Mouse (Mus musculus) lung, embryonic 16.5 days (tissue): ENCODE measurements around the gene Prss46. TPM values are rescaled to one million over a fixed set of nuclear protein-coding genes. Genes with fewer than 3 reads are reported as not detected.

ENCODE experiments used
- ATAC-seq: fragments of 200-750 bp; cut with Nextera tagmentation; 2 replicates; pipeline ENCODE4 v1.8.0; 2017; ENCODE audit warnings: low read depth, mild to moderate bottlenecking, moderate library complexity
- H3K27ac ChIP-seq: fragments of 300-500 bp; sonication (generic); 2 replicates; pipeline ENCODE4 v1.5.1; 2014; ENCODE audit warnings: mild to moderate bottlenecking, control low read depth, low read length
- H3K27me3 ChIP-seq: fragments of 300-500 bp; sonication (generic); 2 replicates; pipeline ENCODE4 v1.6.1; 2014; ENCODE audit warnings: low read depth, low read length, mixed read lengths; ENCODE audit not compliant: control insufficient read depth, insufficient read depth
- H3K36me3 ChIP-seq: fragments of 300-500 bp; sonication (generic); 2 replicates; pipeline ENCODE4 v1.6.1; 2014; ENCODE audit warnings: low read length; ENCODE audit not compliant: control insufficient read depth, insufficient read depth
- H3K4me1 ChIP-seq: fragments of 300-500 bp; sonication (generic); replicated peaks from 2 replicates; pipeline ENCODE4 v1.6.1; 2014; ENCODE audit warnings: low read length, mixed read lengths; ENCODE audit not compliant: control insufficient read depth, insufficient read depth
- H3K4me2 ChIP-seq: fragments of 300-500 bp; sonication (generic); 2 replicates; pipeline ENCODE4 v1.6.1; 2014; ENCODE audit warnings: low read depth, low read length, control low read depth
- H3K4me3 ChIP-seq: fragments of 300-500 bp; sonication (generic); 2 replicates; pipeline ENCODE4 v1.5.1; 2014; ENCODE audit warnings: mild to moderate bottlenecking, low read length, control low read depth
- H3K9ac ChIP-seq: fragments of 300-500 bp; sonication (generic); 2 replicates; pipeline ENCODE4 v1.6.1; 2014; ENCODE audit warnings: low read length, control low read depth
- H3K9me3 ChIP-seq: fragments of 300-500 bp; sonication (generic); 2 replicates; pipeline ENCODE4 v1.6.1; 2016; ENCODE audit warnings: low read length; ENCODE audit not compliant: control insufficient read depth
- WGBS: fragments of 180-500 bp; shearing (Covaris S2); extraction: QIAGEN DNeasy Blood & Tissue Kit; methylation state at CpG from one replicate; pipeline ENCODE4 v1.1.7; 2014; 5-methylcytosine and 5-hydroxymethylcytosine counted together
- polyA plus RNA-seq: library from polyadenylated mRNA; unstranded; fragments of >200 nt; fragmentation: Nextera tagmentation; extraction: Ambion mirVana; gene quantifications from 2 replicates; pipeline ENCODE4 v1.2.1, GENCODE M21; 2015

The Prss46 gene
- polyA plus RNA-seq, 1 experiment from 2014 or later = not detected

- Histone ChIP-seq H3K4me3 (no peak overlapping the region), H3K4me2 (no peak overlapping the region), H3K27me3 (peaks cover 17% of the 10 kb centered on the region), H3K9ac (no peak overlapping the region), H3K36me3 (no peaks in the 10 kb centered on the region), H3K9me3 (no peaks in the 10 kb centered on the region), H3K27ac (no peak overlapping the region), H3K4me1 (no peaks in the 10 kb centered on the region)
- WGBS = 33% methylated on average over 4 of the region's 4 CpGs
- ATAC-seq = no peak
Measured at GRCm38 (mm10) chr9:110856920-110857319, 12.6 kb downstream of the Prss46 start.

GRCm38 (mm10) chr9:110857781-110858472 is 13.6 kb downstream of the Prss46 start, which contains the start of gene Prss50:
Gene Prss50 (plus strand): TSS chr9:110857967.
- no peak for ATAC-seq
- Histone ChIP-seq H3K4me2 (peak within 1 kb of the TSS; percentile 46), H3K4me1 (no peaks in the 10 kb centered on the region), H3K9me3 (no peaks in the 10 kb centered on the region), H3K27ac (no peak within 1 kb of the TSS), H3K9ac (peak within 1 kb of the TSS; percentile 21; the same call in 1 of the 2 replicates), H3K36me3 (no peaks in the 10 kb centered on the region), H3K27me3 (peaks cover 17% of the 10 kb centered on the region), H3K4me3 (peak within 1 kb of the TSS; percentile 16)
- WGBS = 13% methylated on average over 43 of the region's 50 CpGs

GRCm38 (mm10) chr9:110858523-110858922 is 14.2 kb downstream of the Prss46 start:
- no peak overlapping the region for H3K27ac ChIP-seq
- 39% methylated on average over 5 of the region's 5 CpGs for WGBS
- no peaks in the 10 kb centered on the region for H3K9me3 ChIP-seq
- peaks cover 17% of the 10 kb centered on the region for H3K27me3 ChIP-seq
- H3K4me1 ChIP-seq = no peaks in the 10 kb centered on the region
- H3K4me2 ChIP-seq = no peak overlapping the region
- H3K9ac ChIP-seq = no peak overlapping the region
- H3K36me3 ChIP-seq = no peaks in the 10 kb centered on the region
- no peak overlapping the region for H3K4me3 ChIP-seq
- no peak for ATAC-seq

- no peaks in the 10 kb centered on the region for H3K4me1 ChIP-seq
- no peak overlapping the region for H3K27ac ChIP-seq
- H3K9me3 ChIP-seq = no peaks in the 10 kb centered on the region
- no peaks in the 10 kb centered on the region for H3K36me3 ChIP-seq
- peaks cover 17% of the 10 kb centered on the region for H3K27me3 ChIP-seq
- H3K4me3 ChIP-seq = no peak overlapping the region
- no peak overlapping the region for H3K4me2 ChIP-seq
- H3K9ac ChIP-seq = no peak overlapping the region
- WGBS = 83% methylated on average over 5 of the region's 5 CpGs
- no peak for ATAC-seq
Measured at GRCm38 (mm10) chr9:110858967-110859596, 14.8 kb downstream of the Prss46 start.

- Histone ChIP-seq H3K9ac (no peak overlapping the region), H3K27me3 (peaks cover 15% of the 10 kb centered on the region; the same call in 1 of the 2 replicates), H3K27ac (no peak overlapping the region), H3K4me2 (no peak overlapping the region), H3K4me1 (peaks cover 7% of the 10 kb centered on the region), H3K9me3 (no peaks in the 10 kb centered on the region), H3K36me3 (no peaks in the 10 kb centered on the region), H3K4me3 (no peak overlapping the region)
- ATAC-seq = no peak
- 18% methylated on average over 7 of the region's 7 CpGs for WGBS
Measured at GRCm38 (mm10) chr9:110871030-110871429, 26.7 kb downstream of the Prss46 start.

- H3K4me3 ChIP-seq = peak overlapping the region; percentile 32
- WGBS = 7% methylated on average over 40 of the region's 40 CpGs
- H3K4me2 ChIP-seq = peak overlapping the region; percentile 41
- 0 out of 2 replicates have a peak overlapping the region, but pooled peaks have one; percentile 21 for H3K9ac ChIP-seq
- H3K9me3 ChIP-seq = no peaks in the 10 kb centered on the region
- peaks cover 15% of the 10 kb centered on the region; the same call in 1 of the 2 replicates for H3K27me3 ChIP-seq
- no peak overlapping the region for H3K27ac ChIP-seq
- H3K36me3 ChIP-seq = no peaks in the 10 kb centered on the region
- peak; percentile 67; the same call in 1 of the 2 replicates for ATAC-seq
- H3K4me1 ChIP-seq = peaks cover 11% of the 10 kb centered on the region
Measured at GRCm38 (mm10) chr9:110873681-110874659, 29.7 kb downstream of the Prss46 start.

GRCm38 (mm10) chr9:110874660-110875191 is 30.4 kb downstream of the Prss46 start:
- Histone ChIP-seq H3K27me3 (peaks cover 15% of the 10 kb centered on the region; the same call in 1 of the 2 replicates), H3K9ac (no peak overlapping the region), H3K36me3 (no peaks in the 10 kb centered on the region), H3K9me3 (no peaks in the 10 kb centered on the region), H3K4me3 (no peak overlapping the region), H3K27ac (no peak overlapping the region), H3K4me1 (peaks cover 17% of the 10 kb centered on the region), H3K4me2 (no peak overlapping the region)
- WGBS = 26% methylated on average over 3 of the region's 3 CpGs
- ATAC-seq = no peak

GRCm38 (mm10) chr9:110875288-110875695 is 31.0 kb downstream of the Prss46 start:
- Histone ChIP-seq H3K36me3 (no peaks in the 10 kb centered on the region), H3K4me2 (no peak overlapping the region), H3K9ac (no peak overlapping the region), H3K27me3 (peaks cover 15% of the 10 kb centered on the region; the same call in 1 of the 2 replicates), H3K27ac (no peak overlapping the region), H3K4me1 (peaks cover 19% of the 10 kb centered on the region), H3K4me3 (no peak overlapping the region), H3K9me3 (no peaks in the 10 kb centered on the region)
- WGBS = 28% methylated on average over 4 of the region's 6 CpGs
- ATAC-seq = no peak
